Mouse (Mus musculus) bone marrow macrophage, adult 2 months (primary cell): ENCODE results near the gene Rapgef5.

Experiments used
- CTCF ChIP-seq: IDR thresholded peaks from 2 replicates; pipeline ENCODE4 v1.5.1; 2012; ENCODE audit warnings: low read depth, mild to moderate bottlenecking, low read length, moderate library complexity
- POLR2A ChIP-seq: IDR thresholded peaks from 2 replicates; pipeline ENCODE4 v1.6.1; 2012; ENCODE audit warnings: mild to moderate bottlenecking, low read depth, low read length, borderline replicate concordance

DNA sequence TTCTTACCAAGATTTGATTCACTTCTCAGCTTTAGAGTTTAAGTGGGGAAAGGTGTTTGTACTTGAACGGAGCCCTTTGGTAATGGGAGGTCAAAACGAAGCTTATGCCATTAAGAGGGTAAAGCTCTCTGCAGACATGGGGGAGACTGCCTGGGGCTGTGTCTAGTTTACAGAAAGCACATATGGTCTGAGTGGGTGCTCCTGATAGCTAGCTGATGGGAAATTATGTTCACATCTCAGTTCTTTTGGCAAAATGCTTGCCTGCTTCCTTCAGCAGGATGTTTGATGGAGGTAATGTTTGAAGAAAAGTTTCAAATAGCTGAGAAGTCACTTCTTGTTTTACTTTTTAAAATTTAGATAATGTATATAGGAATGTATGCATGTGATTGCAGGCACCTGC lies 53.4 kb downstream of the Rapgef5 start:
- TF ChIP-seq CTCF (no peak), POLR2A (no peak)
